Mouse (Mus musculus): ENCODE results near the gene Lipk. TPM values are rescaled to one million over a fixed set of nuclear protein-coding genes. Genes with fewer than 3 reads are reported as not detected.

The Lipk gene
- polyA plus RNA-seq, 1 experiment from 2014 or later, result not detected

DNA sequence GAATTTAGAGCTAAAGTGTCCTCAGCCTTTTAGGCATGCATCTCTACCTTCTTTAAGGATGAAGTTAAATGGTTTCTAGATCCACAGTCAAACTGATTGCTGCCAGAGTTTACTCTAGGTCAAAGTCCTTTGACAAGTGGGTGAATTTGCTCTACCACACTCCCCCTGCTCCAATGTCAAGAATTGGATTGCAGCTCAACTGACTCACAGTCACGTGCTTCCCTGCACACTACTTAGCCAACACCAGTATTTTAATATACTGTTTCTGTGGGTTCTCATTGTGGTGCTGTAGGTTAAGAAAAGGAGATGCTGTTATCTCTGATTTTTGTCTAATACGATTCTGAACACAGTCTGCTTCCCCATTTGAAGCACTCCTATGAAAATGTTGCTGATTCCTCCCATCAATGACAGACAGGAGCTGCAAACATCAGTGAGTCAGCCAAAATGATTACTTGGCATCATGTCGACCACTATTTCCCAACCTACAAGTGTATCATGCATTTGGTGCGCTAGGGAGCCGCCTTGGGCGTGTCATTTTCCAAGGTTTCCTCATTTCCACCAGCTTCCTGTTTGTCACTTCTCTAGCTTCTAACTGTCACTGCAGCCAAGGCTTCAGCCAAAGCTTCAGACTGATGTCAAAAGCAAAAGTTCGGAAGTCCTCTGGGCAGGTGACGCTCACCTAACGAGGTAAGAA, 58.8 kb downstream of the Lipk start, which contains the start of gene Lipn:
Lipn (plus strand) TSS at position 580 of the 694 bp plus-strand sequence.
- no peak within 1 kb of the TSS for H3K4me2 ChIP-seq (replicated peaks)
- no peaks in the 10 kb centered on the region for H3K9me3 ChIP-seq
- ATAC-seq (ENCODE audit: low FRiP score, low read depth), result no peak
- H3K36me3 ChIP-seq, result no peaks in the 10 kb centered on the region
- H3K27me3 ChIP-seq, result no peaks in the 10 kb centered on the region
- H3K27ac ChIP-seq (replicated peaks), result no peak within 1 kb of the TSS
- no peak within 1 kb of the TSS for H3K9ac ChIP-seq (replicated peaks)
- no peaks in the 10 kb centered on the region for H3K4me1 ChIP-seq
- 87% methylated on average over 9 of the region's 9 CpGs for WGBS
- H3K4me3 ChIP-seq, result no peak within 1 kb of the TSS

DNA sequence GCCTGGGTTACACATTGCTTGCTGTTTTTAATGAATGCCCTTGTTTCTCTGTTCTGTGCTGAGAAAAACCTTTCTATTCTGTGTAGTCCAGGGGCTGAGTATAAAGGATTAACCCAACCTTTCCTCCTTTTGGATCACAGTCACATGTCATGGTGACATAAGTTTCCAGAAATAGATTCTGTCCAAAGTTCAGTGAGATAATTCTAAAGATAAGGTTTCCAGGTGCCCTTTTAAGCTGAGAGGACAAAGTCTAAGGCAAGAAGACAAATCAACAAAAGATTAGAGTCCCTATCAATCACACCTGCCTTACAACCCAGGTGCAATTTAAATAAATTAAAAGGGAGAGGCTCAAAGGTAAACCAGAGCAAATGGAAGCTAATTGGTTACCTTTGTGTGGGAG, 66.1 kb downstream of the Lipk start:
- no peak overlapping the region for H3K27ac ChIP-seq (replicated peaks)
- H3K36me3 ChIP-seq, result no peaks in the 10 kb centered on the region
- no peak overlapping the region for H3K9ac ChIP-seq (replicated peaks)
- no peaks in the 10 kb centered on the region for H3K9me3 ChIP-seq
- no peak overlapping the region for H3K4me2 ChIP-seq (replicated peaks)
- H3K4me1 ChIP-seq, result no peaks in the 10 kb centered on the region
- no peak for ATAC-seq (ENCODE audit: low FRiP score, low read depth)
- H3K4me3 ChIP-seq, result no peak overlapping the region
- H3K27me3 ChIP-seq, result no peaks in the 10 kb centered on the region

- no peak overlapping the region for H3K4me2 ChIP-seq (replicated peaks)
- no peaks in the 10 kb centered on the region for H3K36me3 ChIP-seq
- H3K9ac ChIP-seq (replicated peaks), result no peak overlapping the region
- H3K27ac ChIP-seq (replicated peaks), result no peak overlapping the region
- 75% methylated on average over 2 of the region's 2 CpGs for WGBS
- ATAC-seq (ENCODE audit: low FRiP score, low read depth), result no peak
- no peaks in the 10 kb centered on the region for H3K9me3 ChIP-seq
- H3K4me3 ChIP-seq, result no peak overlapping the region
- no peaks in the 10 kb centered on the region for H3K27me3 ChIP-seq
- H3K4me1 ChIP-seq, result no peaks in the 10 kb centered on the region
Observed at GRCm38 (mm10) chr19:34078130-34078529, 70.0 kb downstream of the Lipk start.

GRCm38 (mm10) chr19:34089011-34089680, 81.1 kb downstream of the Lipk start:
- Histone ChIP-seq H3K4me3 (no peak overlapping the region), H3K36me3 (no peaks in the 10 kb centered on the region), H3K4me2 (replicated peaks) (no peak overlapping the region), H3K9me3 (no peaks in the 10 kb centered on the region), H3K27me3 (no peaks in the 10 kb centered on the region), H3K27ac (replicated peaks) (no peak overlapping the region), H3K9ac (replicated peaks) (no peak overlapping the region), H3K4me1 (no peaks in the 10 kb centered on the region)
- 85% methylated on average over 3 of the region's 3 CpGs for whole genome bisulfite sequencing
- ATAC-seq (ENCODE audit: low FRiP score, low read depth), result no peak

GRCm38 (mm10) chr19:34095381-34095780, 87.3 kb downstream of the Lipk start:
- Histone ChIP-seq H3K4me1 (no peaks in the 10 kb centered on the region), H3K9ac (replicated peaks) (no peak overlapping the region), H3K36me3 (no peaks in the 10 kb centered on the region), H3K9me3 (no peaks in the 10 kb centered on the region), H3K4me3 (no peak overlapping the region), H3K4me2 (replicated peaks) (no peak overlapping the region), H3K27me3 (no peaks in the 10 kb centered on the region), H3K27ac (replicated peaks) (no peak overlapping the region)
- WGBS, result 83% methylated on average over 5 of the region's 5 CpGs
- ATAC-seq (ENCODE audit: low FRiP score, low read depth), result no peak

DNA sequence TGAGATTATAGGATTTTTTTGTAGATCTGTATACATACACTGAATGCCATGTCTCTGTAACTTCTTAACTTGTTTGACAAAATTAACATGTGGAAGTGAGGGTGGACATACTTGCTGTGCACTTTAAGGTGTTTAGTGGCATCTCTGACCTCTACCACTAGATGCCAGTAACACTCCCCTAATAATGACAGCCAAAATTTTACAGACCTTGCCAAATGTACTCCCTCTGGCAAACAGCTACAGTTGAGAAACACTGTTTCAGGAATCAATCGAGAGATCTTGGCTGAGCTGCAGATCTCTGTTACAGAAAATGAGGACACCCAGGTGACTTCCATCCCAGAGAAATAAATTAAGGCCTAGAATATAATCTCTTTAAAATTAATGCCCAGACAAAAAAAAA, 88.1 kb downstream of the Lipk start:
- Histone ChIP-seq H3K4me3 (no peak overlapping the region), H3K4me1 (no peaks in the 10 kb centered on the region), H3K4me2 (replicated peaks) (no peak overlapping the region), H3K9ac (replicated peaks) (no peak overlapping the region), H3K27ac (replicated peaks) (no peak overlapping the region), H3K27me3 (no peaks in the 10 kb centered on the region), H3K9me3 (no peaks in the 10 kb centered on the region), H3K36me3 (no peaks in the 10 kb centered on the region)
- ATAC-seq (ENCODE audit: low FRiP score, low read depth), result no peak
- WGBS, result 82% methylated on average over 1 of the region's 1 CpGs

Small RNAs within 50 kb of the gene (microRNA-seq; reads per million reads assigned to microRNA genes)
- not detected for gene Gm23334

Other genes starting within 250 kb of the Lipk start
- gene Lipo3, start 246.3 kb upstream of the Lipk start, polyA plus RNA-seq (2016; fragmentation: Nextera tagmentation; extraction: Ambion mirVana), result 14.1 and 14.2 TPM in 2 replicates
- gene Lipo1, start 220.8 kb upstream of the Lipk start, polyA plus RNA-seq (2016; fragmentation: Nextera tagmentation; extraction: Ambion mirVana), result not detected in 2 replicates
- not detected in 2 replicates for gene Lipf, start 47.1 kb upstream of the Lipk start, polyA plus RNA-seq (2016; fragmentation: Nextera tagmentation; extraction: Ambion mirVana)
- gene Lipn, start 59.1 kb downstream of the Lipk start, polyA plus RNA-seq (2016; fragmentation: Nextera tagmentation; extraction: Ambion mirVana), result not detected in 2 replicates
- not detected in 2 replicates for gene Lipm, start 92.6 kb downstream of the Lipk start, polyA plus RNA-seq (2016; fragmentation: Nextera tagmentation; extraction: Ambion mirVana)
- not detected in 2 replicates for gene Ankrd22, start 157.8 kb downstream of the Lipk start, polyA plus RNA-seq (2016; fragmentation: Nextera tagmentation; extraction: Ambion mirVana)
- 2.7 and 3.0 TPM in 2 replicates for gene Stambpl1, start 183.9 kb downstream of the Lipk start, polyA plus RNA-seq (2016; fragmentation: Nextera tagmentation; extraction: Ambion mirVana)
- gene Acta2, start 247.3 kb downstream of the Lipk start, polyA plus RNA-seq (2016; fragmentation: Nextera tagmentation; extraction: Ambion mirVana), result 62.2 and 79.9 TPM in 2 replicates

Data from midbrain, embryonic 12.5 days (tissue).